Mouse (Mus musculus) liver, embryonic 14.5 days (tissue): ENCODE data around the gene Unk.

Experiments used
- CTCF ChIP-seq: IDR thresholded peaks from 2 replicates; pipeline ENCODE4 v1.5.1; 2016; ENCODE audit warnings: antibody characterized with exemption, low read depth, control low read depth
- EP300 ChIP-seq: IDR thresholded peaks from 2 replicates; pipeline ENCODE4 v1.6.1; 2016; ENCODE audit warnings: antibody characterized with exemption, low read depth

- no peak for TF ChIP-seq CTCF
- no peak for TF ChIP-seq EP300
Measured at GRCm38 (mm10) chr11:116022256-116022780, 7.8 kb upstream of the Unk start.
